Mouse (Mus musculus) liver, embryonic 16.5 days (tissue): Measurements from ENCODE around the gene Ssxb1. TPM values are rescaled to one million over a fixed set of nuclear protein-coding genes. Genes with fewer than 3 reads are reported as not detected.
"Not testable (repeated sequence)": the region's sequence is repeated elsewhere in the genome, so short reads cannot be mapped to it uniquely, and the experiment has no call there.

Source experiments
- ATAC-seq: fragments of 200-750 bp; cut with Nextera tagmentation; 2 replicates; pipeline ENCODE4 v1.8.0; 2017; ENCODE audit warnings: low read depth, mild to moderate bottlenecking, moderate number of reproducible peaks, moderate library complexity
- H3K27ac ChIP-seq: fragments of 300-500 bp; sonication (generic); 2 replicates; pipeline ENCODE4 v1.5.1; 2014; ENCODE audit warnings: mild to moderate bottlenecking, low read length
- H3K27me3 ChIP-seq: fragments of 300-500 bp; sonication (generic); 2 replicates; pipeline ENCODE4 v1.6.1; 2014; ENCODE audit warnings: low read depth, low read length, mixed read lengths; ENCODE audit not compliant: control insufficient read depth, insufficient read depth
- H3K36me3 ChIP-seq: fragments of 300-500 bp; sonication (generic); 2 replicates; pipeline ENCODE4 v1.6.1; 2014; ENCODE audit warnings: mild to moderate bottlenecking; ENCODE audit not compliant: control insufficient read depth, insufficient read depth
- H3K4me1 ChIP-seq: fragments of 300-500 bp; sonication (generic); 2 replicates; pipeline ENCODE4 v1.6.1; 2014; ENCODE audit warnings: low read depth, low read length, mixed read lengths; ENCODE audit not compliant: control insufficient read depth
- H3K4me2 ChIP-seq: fragments of 300-500 bp; sonication (generic); 2 replicates; pipeline ENCODE4 v1.6.1; 2014; ENCODE audit warnings: low read depth, low read length, mixed read lengths
- H3K4me3 ChIP-seq: fragments of 300-500 bp; sonication (generic); 2 replicates; pipeline ENCODE4 v1.5.1; 2014; ENCODE audit warnings: low read depth, mild to moderate bottlenecking, low read length
- H3K9ac ChIP-seq: fragments of 300-500 bp; sonication (generic); 2 replicates; pipeline ENCODE4 v1.6.1; 2014; ENCODE audit warnings: low read depth, low read length
- H3K9me3 ChIP-seq: fragments of 300-500 bp; sonication (generic); replicated peaks from 2 replicates; pipeline ENCODE4 v1.6.1; 2016; ENCODE audit warnings: low read length; ENCODE audit not compliant: control insufficient read depth
- WGBS: fragments of 180-500 bp; shearing (Covaris S2); extraction: QIAGEN DNeasy Blood & Tissue Kit; methylation state at CpG from one replicate; pipeline ENCODE4 v1.1.7; 2014; ENCODE audit not compliant: insufficient replicate concordance; 5-methylcytosine and 5-hydroxymethylcytosine counted together
- polyA plus RNA-seq: library from polyadenylated mRNA; unstranded; fragments of >200 nt; fragmentation: Nextera tagmentation; extraction: Ambion mirVana; gene quantifications from 2 replicates; pipeline ENCODE4 v1.2.1, GENCODE M21; 2015

Ssxb1 gene
- polyA plus RNA-seq: not detected in 2 replicates

GRCm38 (mm10) chrX:8413005-8413404 is at the start of gene Ssxb1:
Gene Ssxb1, plus strand, starts transcription at chrX:8413305.
- 21% methylated on average over 1 of the region's 1 CpGs for WGBS
- H3K27ac ChIP-seq, H3K9ac ChIP-seq, H3K4me1 ChIP-seq, H3K4me2 ChIP-seq, H3K36me3 ChIP-seq, H3K9me3 ChIP-seq, H3K4me3 ChIP-seq, H3K27me3 ChIP-seq, ATAC-seq: not testable (repeated sequence)

GRCm38 (mm10) chrX:8366678-8367077 is 46.4 kb upstream of the Ssxb1 start, which contains the start of gene Ssxb9:
Gene Ssxb9, plus strand, starts transcription at chrX:8366978.
- not testable (repeated sequence) for H3K27me3 ChIP-seq, H3K36me3 ChIP-seq, H3K4me2 ChIP-seq, H3K4me1 ChIP-seq, ATAC-seq, H3K4me3 ChIP-seq, H3K9me3 ChIP-seq, H3K27ac ChIP-seq, H3K9ac ChIP-seq
- 4% methylated on average over 1 of the region's 1 CpGs for WGBS

- H3K9me3 ChIP-seq, H3K4me1 ChIP-seq, ATAC-seq, H3K36me3 ChIP-seq, H3K27me3 ChIP-seq, H3K27ac ChIP-seq, H3K4me3 ChIP-seq, H3K4me2 ChIP-seq, H3K9ac ChIP-seq: not testable (repeated sequence)
- 40% methylated on average over 2 of the region's 2 CpGs for WGBS
These were observed 48.5 kb downstream of the Ssxb1 start, which contains the start of gene Ssxb2 for GRCm38 (mm10) chrX:8461626-8462025. Gene Ssxb2, minus strand, starts transcription at chrX:8461726.

Other genes with a start within 250 kb of the Ssxb1 start
- 3.9 and 5.3 TPM in 2 replicates for gene Tbc1d25, start 237.1 kb upstream of the Ssxb1 start, polyA plus RNA-seq
- 82.8 and 90.1 TPM in 2 replicates for gene Ebp, start 219.8 kb upstream of the Ssxb1 start, polyA plus RNA-seq
- 1.0 and 1.3 TPM in 2 replicates for gene Porcn, start 206.8 kb upstream of the Ssxb1 start, polyA plus RNA-seq
- 29.3 and 30.7 TPM in 2 replicates for gene Ftsj1, start 160.9 kb upstream of the Ssxb1 start, polyA plus RNA-seq
- 52.6 and 53.9 TPM in 2 replicates for gene Slc38a5, start 142.2 kb upstream of the Ssxb1 start, polyA plus RNA-seq
- not detected in 2 replicates for gene Ssxb10, start 85.9 kb upstream of the Ssxb1 start, polyA plus RNA-seq
- not detected in 2 replicates for gene Ssxb9, start 46.3 kb upstream of the Ssxb1 start, polyA plus RNA-seq
- gene Ssxb2, start 48.4 kb downstream of the Ssxb1 start, polyA plus RNA-seq: not detected in 2 replicates
- gene Gm14459, start 111.6 kb downstream of the Ssxb1 start, polyA plus RNA-seq: not detected in 2 replicates
- not detected in 2 replicates for gene Ssxb6, start 134.9 kb downstream of the Ssxb1 start, polyA plus RNA-seq
- not detected in 2 replicates for gene Ssxb3, start 178.5 kb downstream of the Ssxb1 start, polyA plus RNA-seq